Mouse (Mus musculus) MEL (cell line): ENCODE measurements around the gene 4921517D22Rik. TPM values are rescaled to one million over a fixed set of nuclear protein-coding genes. Genes with fewer than 3 reads are reported as not detected.

Experiments
- DNase-seq: peaks from one replicate; pipeline ENCODE4 v3.0.0; 2011; ENCODE audit warnings: low read depth, low spot score
- H3K27ac ChIP-seq: 2 replicates; pipeline ENCODE4 v1.5.1; 2012; ENCODE audit warnings: low read depth, mild to moderate bottlenecking, control low read depth, low read length, moderate library complexity; ENCODE audit not compliant: control insufficient read depth
- H3K27me3 ChIP-seq, 2 experiments: fragments of 150-350 bp in 1 of 2; sonication (generic) in 1 of 2; 2 replicates each; pipeline ENCODE4 v1.6.1; 2012; ENCODE audit warnings: low read length in 2 of 2, mild to moderate bottlenecking in 2 of 2, improper control_type of control experiment in 1 of 2, moderate library complexity in 1 of 2; ENCODE audit not compliant: insufficient read depth in 2 of 2, control insufficient read depth in 1 of 2
- H3K36me3 ChIP-seq, 2 experiments: 2 replicates each; pipeline ENCODE4 v1.6.1; 2012 to 2014; ENCODE audit warnings: low read length in 2 of 2, improper control_type of control experiment in 1 of 2, inconsistent platforms in 1 of 2, mild to moderate bottlenecking in 1 of 2; ENCODE audit not compliant: insufficient read depth in 2 of 2, control insufficient read depth in 1 of 2
- H3K4me1 ChIP-seq, 2 experiments: fragments of 150-350 bp in 1 of 2; sonication (generic) in 1 of 2; 2 replicates each; pipeline ENCODE4 v1.6.1; 2012; ENCODE audit warnings: low read length in 2 of 2, improper control_type of control experiment in 1 of 2, mild to moderate bottlenecking in 1 of 2; ENCODE audit not compliant: insufficient read depth in 2 of 2, control insufficient read depth in 1 of 2
- H3K4me3 ChIP-seq, 2 experiments: fragments of 150-350 bp in 1 of 2; sonication (generic) in 1 of 2; 2 replicates each; pipeline ENCODE4 v1.5.1; 2012; ENCODE audit warnings: low read depth in 2 of 2, low read length in 2 of 2, mild to moderate bottlenecking in 2 of 2, moderate library complexity in 2 of 2, control low read depth in 1 of 2, improper control_type of control experiment in 1 of 2; ENCODE audit not compliant: control insufficient read depth in 1 of 2, insufficient read depth in 1 of 2
- H3K79me2 ChIP-seq: 2 replicates; pipeline ENCODE4 v1.6.1; 2012; ENCODE audit warnings: mild to moderate bottlenecking, low read length, moderate library complexity; ENCODE audit not compliant: control insufficient read depth, poor library complexity, insufficient read depth
- H3K9ac ChIP-seq: 2 replicates; pipeline ENCODE4 v1.6.1; 2012; ENCODE audit warnings: low read depth, mild to moderate bottlenecking, control low read depth, low read length, moderate library complexity; ENCODE audit not compliant: control insufficient read depth, poor library complexity, severe bottlenecking
- H3K9me3 ChIP-seq: fragments of 150-350 bp; sonication (generic); replicated peaks from 2 replicates; pipeline ENCODE4 v1.6.1; 2012; ENCODE audit warnings: mild to moderate bottlenecking, low read length, improper control_type of control experiment, moderate library complexity; ENCODE audit not compliant: insufficient read depth
- BHLHE40 ChIP-seq: IDR thresholded peaks from 2 replicates; pipeline ENCODE4 v1.6.1; 2012; ENCODE audit warnings: low read depth, mild to moderate bottlenecking, inconsistent platforms, low read length, improper control_type of control experiment, borderline replicate concordance
- CHD1 ChIP-seq: IDR thresholded peaks from 2 replicates; pipeline ENCODE4 v1.6.1; 2012; ENCODE audit warnings: low read depth, mild to moderate bottlenecking, inconsistent platforms, low read length, improper control_type of control experiment
- CHD2 ChIP-seq: IDR thresholded peaks from 2 replicates; pipeline ENCODE4 v1.6.1; 2011; ENCODE audit warnings: low read length, improper control_type of control experiment
- E2F4 ChIP-seq: IDR thresholded peaks from 2 replicates; pipeline ENCODE4 v1.6.1; 2011; ENCODE audit warnings: low read depth, low read length, improper control_type of control experiment, borderline replicate concordance
- ELF1 ChIP-seq: IDR thresholded peaks from 2 replicates; pipeline ENCODE4 v1.6.1; 2014; ENCODE audit warnings: low read depth, mild to moderate bottlenecking, inconsistent platforms, low read length, improper control_type of control experiment, moderate library complexity
- EP300 ChIP-seq, 2 experiments: IDR thresholded peaks; 2 replicates each; pipeline ENCODE4 v1.6.1; 2011; ENCODE audit warnings: improper control_type of control experiment in 2 of 2, low read length in 2 of 2, low read depth in 1 of 2, mild to moderate bottlenecking in 1 of 2
- ETS1 ChIP-seq: IDR thresholded peaks from 2 replicates; pipeline ENCODE4 v1.6.1; 2012; ENCODE audit warnings: low read depth, mild to moderate bottlenecking, inconsistent platforms, low read length, improper control_type of control experiment, moderate library complexity
- GABPA ChIP-seq: IDR thresholded peaks from 2 replicates; pipeline ENCODE4 v1.6.1; 2012; ENCODE audit warnings: low read depth, mild to moderate bottlenecking, inconsistent platforms, low read length, improper control_type of control experiment, moderate library complexity
- HCFC1 ChIP-seq: IDR thresholded peaks from 2 replicates; pipeline ENCODE4 v1.6.1; 2012; ENCODE audit warnings: low read depth, mild to moderate bottlenecking, inconsistent platforms, low read length, improper control_type of control experiment, moderate library complexity
- JUND ChIP-seq: IDR thresholded peaks from 2 replicates; pipeline ENCODE4 v1.6.1; 2011; ENCODE audit warnings: low read depth, mild to moderate bottlenecking, improper control_type of control experiment, low read length
- KAT2A ChIP-seq: conservative IDR thresholded peaks from 2 replicates; pipeline ENCODE4 v1.6.1; 2012; ENCODE audit warnings: low read depth, low read length, improper control_type of control experiment, inconsistent platforms
- MAFK ChIP-seq: IDR thresholded peaks from 2 replicates; pipeline ENCODE4 v1.6.1; 2011; ENCODE audit warnings: low read depth, mild to moderate bottlenecking, low read length, improper control_type of control experiment, borderline replicate concordance
- MAX ChIP-seq: IDR thresholded peaks from 2 replicates; pipeline ENCODE4 v1.6.1; 2011; ENCODE audit warnings: low read length, improper control_type of control experiment
- MAZ ChIP-seq: IDR thresholded peaks from 2 replicates; pipeline ENCODE4 v1.6.1; 2012; ENCODE audit warnings: low read depth, mild to moderate bottlenecking, inconsistent platforms, low read length, improper control_type of control experiment
- MEF2A ChIP-seq: IDR thresholded peaks from 2 replicates; pipeline ENCODE4 v1.6.1; 2014; ENCODE audit warnings: low read depth, mild to moderate bottlenecking, inconsistent platforms, low read length, improper control_type of control experiment; ENCODE audit not compliant: poor library complexity, insufficient replicate concordance, severe bottlenecking; ENCODE audit errors: extremely low read depth
- MXI1 ChIP-seq: IDR thresholded peaks from 2 replicates; pipeline ENCODE4 v1.6.1; 2011; ENCODE audit warnings: mild to moderate bottlenecking, low read depth, low read length, improper control_type of control experiment
- MYB ChIP-seq: IDR thresholded peaks from 2 replicates; pipeline ENCODE4 v1.6.1; 2011; ENCODE audit warnings: mild to moderate bottlenecking, low read depth, low read length, improper control_type of control experiment
- MYC ChIP-seq: IDR thresholded peaks from 2 replicates; pipeline ENCODE4 v1.6.1; 2011; ENCODE audit warnings: low read depth, mild to moderate bottlenecking, low read length, improper control_type of control experiment, moderate library complexity
- NELFE ChIP-seq: IDR thresholded peaks from 2 replicates; pipeline ENCODE4 v1.6.1; 2011; ENCODE audit warnings: low read depth, low read length, improper control_type of control experiment
- NRF1 ChIP-seq: IDR thresholded peaks from 2 replicates; pipeline ENCODE4 v1.6.1; 2014; ENCODE audit warnings: low read depth, mild to moderate bottlenecking, inconsistent platforms, low read length, improper control_type of control experiment, moderate library complexity; ENCODE audit not compliant: poor library complexity, insufficient read depth, severe bottlenecking
- POLR2AphosphoS2 ChIP-seq: IDR thresholded peaks from 2 replicates; pipeline ENCODE4 v1.6.1; 2011; ENCODE audit warnings: low read length, improper control_type of control experiment
- POLR2AphosphoS5 ChIP-seq: IDR thresholded peaks from 2 replicates; pipeline ENCODE4 v1.6.1; 2012; ENCODE audit warnings: low read depth, borderline replicate concordance, mild to moderate bottlenecking, inconsistent platforms, low read length, moderate library complexity, mixed read lengths
- RAD21 ChIP-seq: IDR thresholded peaks from 2 replicates; pipeline ENCODE4 v1.6.1; 2011; ENCODE audit warnings: mild to moderate bottlenecking, low read depth, low read length, improper control_type of control experiment
- RCOR1 ChIP-seq: IDR thresholded peaks from 2 replicates; pipeline ENCODE4 v1.6.1; 2012; ENCODE audit warnings: low read depth, mild to moderate bottlenecking, inconsistent platforms, low read length, improper control_type of control experiment
- SIN3A ChIP-seq: IDR thresholded peaks from 2 replicates; pipeline ENCODE4 v1.6.1; 2012; ENCODE audit warnings: low read length, improper control_type of control experiment, inconsistent platforms
- SMC3 ChIP-seq: IDR thresholded peaks from 2 replicates; pipeline ENCODE4 v1.6.1; 2011; ENCODE audit warnings: low read depth, low read length, improper control_type of control experiment
- TAL1 ChIP-seq: IDR thresholded peaks from 2 replicates; pipeline ENCODE4 v1.6.1; 2012; ENCODE audit warnings: mild to moderate bottlenecking, inconsistent platforms, low read length, moderate library complexity, mixed read lengths
- TBP ChIP-seq: IDR thresholded peaks from 2 replicates; pipeline ENCODE4 v1.8.0; 2011; ENCODE audit warnings: low read depth, low read length, improper control_type of control experiment
- TCF12 ChIP-seq: IDR thresholded peaks from 2 replicates; pipeline ENCODE4 v1.6.1; 2014; ENCODE audit warnings: low read depth, mild to moderate bottlenecking, inconsistent platforms, low read length, improper control_type of control experiment, moderate library complexity
- UBTF ChIP-seq: IDR thresholded peaks from 2 replicates; pipeline ENCODE4 v1.6.1; 2012; ENCODE audit warnings: low read depth, mild to moderate bottlenecking, inconsistent platforms, low read length, improper control_type of control experiment, moderate library complexity, borderline replicate concordance; ENCODE audit not compliant: insufficient read depth
- USF1 ChIP-seq: IDR thresholded peaks from 2 replicates; pipeline ENCODE4 v1.6.1; 2014; ENCODE audit warnings: low read depth, mild to moderate bottlenecking, inconsistent platforms, low read length, improper control_type of control experiment, moderate library complexity
- ZC3H11A ChIP-seq: IDR thresholded peaks from 2 replicates; pipeline ENCODE4 v1.6.1; 2012; ENCODE audit warnings: low read depth, mild to moderate bottlenecking, inconsistent platforms, low read length, improper control_type of control experiment
- ZKSCAN1 ChIP-seq: IDR thresholded peaks from 2 replicates; pipeline ENCODE4 v1.6.1; 2012; ENCODE audit warnings: low read depth, mild to moderate bottlenecking, inconsistent platforms, low read length, improper control_type of control experiment, moderate library complexity
- ZMIZ1 ChIP-seq: IDR thresholded peaks from 2 replicates; pipeline ENCODE4 v1.6.1; 2012; ENCODE audit warnings: low read depth, mild to moderate bottlenecking, inconsistent platforms, low read length, improper control_type of control experiment, moderate library complexity
- ZNF384 ChIP-seq: IDR thresholded peaks from 2 replicates; pipeline ENCODE4 v1.6.1; 2012; ENCODE audit warnings: low read depth, mild to moderate bottlenecking, inconsistent platforms, low read length, improper control_type of control experiment
- polyA plus RNA-seq, 2 experiments: library from polyadenylated mRNA; stranded (reverse) in 1 of 2; unstranded in 1 of 2; fragments of >175 nt in 1 of 2; fragments of >200 nt in 1 of 2; gene quantifications; 2 replicates each; pipeline versions ENCODE4 v1.2.1 to v1.2.4; 2012; ENCODE audit warnings: low replicate concordance in 2 of 2, low read depth in 1 of 2; ENCODE audit not compliant: insufficient read length in 2 of 2, insufficient read depth in 1 of 2, missing spikeins in 1 of 2
- total RNA-seq: library from RNA; depleted of rRNA; stranded (reverse); fragments of 300-350 nt; gene quantifications from 2 replicates; pipeline ENCODE4 v1.2.3, GENCODE M21; 2012

The 4921517D22Rik gene
- total and polyA plus RNA-seq, 3 experiments, result not detected

- Histone ChIP-seq H3K9ac (no peak overlapping the region), H3K4me3 (no peak overlapping the region; a peak in 1 of 4 replicates), H3K27ac (peak overlapping the region; percentile 54), H3K79me2 (peaks cover 20% of the 10 kb centered on the region), H3K9me3 (no peaks in the 10 kb centered on the region), H3K27me3 (no peaks in the 10 kb centered on the region), H3K36me3 (peaks cover 0 to 22% of the 10 kb centered on the region in 2 experiments; a peak in 2 of 4 replicates), H3K4me1 (peaks cover 12 to 35% of the 10 kb centered on the region in 2 experiments)
- peak; percentile 82 for DNase-seq
- TF ChIP-seq SIN3A, result peak; percentile 67
- TF ChIP-seq JUND, result no peak
- no peak for TF ChIP-seq CHD2
- TF ChIP-seq POLR2AphosphoS5, result no peak
- no peak for TF ChIP-seq KAT2A
- TF ChIP-seq ELF1, result 0 out of 2 replicates have a peak, but pooled peaks have one; percentile 40
- TF ChIP-seq CHD1, result no peak
- TF ChIP-seq MAFK, result no peak
- 0 out of 2 replicates have a peak, but pooled peaks have one; percentile 23 for TF ChIP-seq MXI1
- peak; percentile 16 to 26; a peak in 2 of 4 replicates for TF ChIP-seq EP300 (IDR thresholded peaks at IDR 0.05; ENCODE audit: low read depth in 1 of 2, low read length in 2 of 2)
- no peak for TF ChIP-seq ZC3H11A
- TF ChIP-seq HCFC1, result peak; percentile 47; the same call in 1 of the 2 replicates
- no peak for TF ChIP-seq BHLHE40
- TF ChIP-seq ZMIZ1, result no peak
- TF ChIP-seq NRF1, result no peak
- TF ChIP-seq MAX, result peak; percentile 36; the same call in 1 of the 2 replicates
- TF ChIP-seq UBTF, result no peak
- TF ChIP-seq MEF2A, result peak; percentile 34; the same call in 1 of the 2 replicates
- TF ChIP-seq ZNF384, result peak; percentile 96
- TF ChIP-seq MYB, result no peak
- TF ChIP-seq TAL1, result no peak
- no peak for TF ChIP-seq TCF12
- peak; percentile 44 for TF ChIP-seq ETS1
- TF ChIP-seq TBP, result no peak
- TF ChIP-seq RCOR1, result peak; percentile 18; the same call in 1 of the 2 replicates
- 0 out of 2 replicates have a peak, but pooled peaks have one; percentile 18 for TF ChIP-seq MYC
- no peak for TF ChIP-seq USF1
- no peak for TF ChIP-seq RAD21
- no peak for TF ChIP-seq SMC3
- TF ChIP-seq E2F4, result no peak
- no peak for TF ChIP-seq POLR2AphosphoS2
- TF ChIP-seq NELFE, result no peak
- TF ChIP-seq GABPA, result no peak
- TF ChIP-seq ZKSCAN1, result 0 out of 2 replicates have a peak, but pooled peaks have one; percentile 25
- no peak for TF ChIP-seq MAZ
Measured at GRCm38 (mm10) chr13:59676316-59677229, 17.3 kb downstream of the 4921517D22Rik start.
